Mouse (Mus musculus) olfactory bulb, adult 2 months (tissue): ENCODE measurements at regions not wholly inside any gene's neighbourhood (a gene's known extent, or its start where the extent isn't known, plus 50 kb on each side); places are given as distances from the start of the nearest gene placed in this dataset.

Source experiments
- H3K27ac ChIP-seq: fragments of 200-500 bp; 2 replicates; pipeline ENCODE4 v1.5.1; 2012; ENCODE audit warnings: low read depth, low read length; ENCODE audit not compliant: insufficient read depth
- H3K4me1 ChIP-seq: fragments of 200-500 bp; 2 replicates; pipeline ENCODE4 v1.6.1; 2012; ENCODE audit warnings: low read length; ENCODE audit not compliant: control insufficient read depth, insufficient read depth
- H3K4me3 ChIP-seq: fragments of 200-500 bp; 2 replicates; pipeline ENCODE4 v1.5.1; 2012; ENCODE audit warnings: mild to moderate bottlenecking, low read depth, low read length, moderate library complexity; ENCODE audit not compliant: insufficient read depth
- CTCF ChIP-seq: fragments of 200-500 bp; IDR thresholded peaks from 2 replicates; pipeline ENCODE4 v1.5.1; 2012; ENCODE audit warnings: low read depth, mild to moderate bottlenecking, low read length, moderate library complexity; ENCODE audit not compliant: insufficient read depth
- POLR2A ChIP-seq: fragments of 200-500 bp; IDR thresholded peaks from 2 replicates; pipeline ENCODE4 v1.6.1; 2012; ENCODE audit warnings: mild to moderate bottlenecking, low read depth, low read length, moderate library complexity; ENCODE audit not compliant: insufficient read depth
- WGBS: fragments of 180-500 bp; shearing (Covaris S2); methylation state at CpG from one replicate; pipeline ENCODE4 v1.1.7; 2018; 5-methylcytosine and 5-hydroxymethylcytosine counted together

DNA sequence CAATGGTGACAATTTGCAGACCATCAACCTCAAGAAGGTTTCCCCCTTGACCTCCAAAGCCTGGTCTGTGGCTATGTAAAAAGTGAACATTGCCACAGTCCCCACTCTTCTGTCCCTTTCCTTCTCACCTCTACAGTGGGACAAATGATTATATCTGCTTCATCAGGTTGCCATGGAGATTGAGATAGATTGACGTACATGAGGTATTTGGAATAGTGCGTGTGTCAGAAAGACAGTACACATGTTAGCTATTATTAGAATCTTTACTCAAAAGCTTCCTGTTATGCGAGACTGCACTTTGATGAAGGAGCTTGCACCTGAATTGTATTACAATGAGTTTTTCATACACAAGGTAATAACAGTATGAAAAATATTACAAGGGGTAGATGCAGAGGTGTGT lies 95.7 kb upstream of the Kcnh8 start:
- Histone ChIP-seq H3K4me3 (no peak overlapping the region), H3K4me1 (no peaks in the 10 kb centered on the region), H3K27ac (no peak overlapping the region)
- WGBS = 82% methylated on average over 3 of the region's 3 CpGs
- no peak for TF ChIP-seq POLR2A
- no peak for TF ChIP-seq CTCF

DNA sequence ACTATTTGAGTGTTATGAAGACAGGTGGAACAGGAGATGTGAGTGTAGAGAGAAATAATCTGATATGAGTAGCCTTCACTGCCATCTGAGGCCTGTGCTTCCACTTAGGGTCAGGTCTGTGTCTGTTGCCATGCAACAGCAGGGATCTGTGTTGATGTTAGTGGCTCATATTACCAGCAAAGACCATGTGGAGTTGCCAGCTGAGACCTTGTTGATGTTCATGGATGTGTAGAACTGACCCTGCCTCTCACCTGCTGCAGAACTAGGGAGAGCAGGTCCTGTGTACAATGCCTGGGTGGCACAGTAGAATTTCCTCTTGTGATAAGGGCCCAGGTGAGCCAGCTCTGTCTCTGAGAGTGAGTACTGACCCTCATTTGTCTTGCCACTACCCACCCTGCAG lies 72.2 kb upstream of the Kcnh8 start:
- TF ChIP-seq POLR2A = no peak
- TF ChIP-seq CTCF = no peak
- H3K4me1 ChIP-seq = no peaks in the 10 kb centered on the region
- H3K4me3 ChIP-seq = no peak overlapping the region
- no peak overlapping the region for H3K27ac ChIP-seq
